Mouse (Mus musculus) 3T3-L1 (cell line): Measurements from ENCODE around the gene Tspear.

ENCODE experiments used
- DNase-seq: peaks from one replicate; pipeline ENCODE4 v3.0.0-alpha.2; 2015; ENCODE audit warnings: low read depth, low spot score

Tspear gene

GRCm38 (mm10) chr10:77867546-77867945, 181.2 kb downstream of the Tspear start:
- peak; percentile 5 for DNase-seq

- DNase-seq = no peak
These were observed 183.3 kb downstream of the Tspear start for GRCm38 (mm10) chr10:77869651-77870050.

DNA sequence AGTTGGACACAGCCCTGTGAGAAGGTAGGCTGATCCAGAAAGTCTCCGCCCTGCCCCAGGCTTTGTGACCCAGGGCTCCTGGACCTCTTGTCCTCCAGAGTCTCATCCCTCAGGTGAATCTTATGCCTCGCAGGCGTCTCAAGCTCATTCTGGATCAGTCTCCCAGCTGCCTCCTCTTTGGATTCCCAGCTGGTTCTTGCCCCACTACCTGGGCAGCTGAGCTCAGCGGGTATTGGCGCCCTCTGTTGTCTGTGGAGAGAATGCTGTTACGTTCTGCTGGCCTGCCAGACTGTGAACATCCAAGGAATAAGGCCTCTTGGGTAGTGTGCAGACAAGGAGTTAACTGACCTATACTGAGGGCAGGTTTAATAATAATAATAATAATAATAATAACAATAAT, 192.6 kb downstream of the Tspear start:
- DNase-seq = no peak

DNA sequence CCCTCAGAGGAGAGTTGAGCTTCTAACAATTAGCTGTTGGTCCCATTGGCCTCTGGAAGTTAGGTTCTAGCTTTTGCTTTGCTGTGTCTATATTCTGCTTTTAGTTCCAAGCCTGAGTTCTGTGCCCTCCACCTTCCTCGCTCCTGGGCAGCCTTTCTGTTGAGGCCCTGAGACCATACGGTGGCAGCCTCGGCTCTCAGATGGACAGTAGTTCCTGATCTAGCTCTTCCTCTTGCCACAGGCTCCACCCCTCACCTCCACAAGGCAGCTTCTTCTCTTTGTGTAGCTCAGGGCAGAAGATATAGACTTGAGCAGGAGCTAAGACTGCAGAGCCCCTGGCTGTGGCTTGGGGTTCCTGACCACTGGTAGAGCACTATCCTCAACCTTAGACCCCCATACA, 193.9 kb downstream of the Tspear start:
- no peak for DNase-seq

DNA sequence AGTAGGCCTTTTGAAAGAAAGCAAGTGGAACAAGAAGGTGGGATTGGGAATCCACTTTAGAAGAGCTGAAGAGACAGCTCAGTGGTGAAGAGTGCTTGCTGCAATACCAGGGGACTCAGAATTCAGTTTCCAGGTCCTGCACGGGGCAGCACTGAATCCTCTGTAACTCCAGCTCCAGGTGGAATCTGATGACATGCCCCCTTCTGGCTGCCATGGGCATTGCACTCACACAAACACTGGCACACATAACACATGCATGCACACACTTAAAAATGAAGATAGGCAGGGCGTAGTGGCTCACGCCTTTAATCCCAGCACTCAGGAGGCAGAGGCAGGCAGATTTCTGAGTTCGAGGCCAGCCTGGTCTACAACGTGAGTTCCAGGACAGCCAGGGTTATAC, 196.2 kb downstream of the Tspear start:
- DNase-seq = peak; percentile 4

DNA sequence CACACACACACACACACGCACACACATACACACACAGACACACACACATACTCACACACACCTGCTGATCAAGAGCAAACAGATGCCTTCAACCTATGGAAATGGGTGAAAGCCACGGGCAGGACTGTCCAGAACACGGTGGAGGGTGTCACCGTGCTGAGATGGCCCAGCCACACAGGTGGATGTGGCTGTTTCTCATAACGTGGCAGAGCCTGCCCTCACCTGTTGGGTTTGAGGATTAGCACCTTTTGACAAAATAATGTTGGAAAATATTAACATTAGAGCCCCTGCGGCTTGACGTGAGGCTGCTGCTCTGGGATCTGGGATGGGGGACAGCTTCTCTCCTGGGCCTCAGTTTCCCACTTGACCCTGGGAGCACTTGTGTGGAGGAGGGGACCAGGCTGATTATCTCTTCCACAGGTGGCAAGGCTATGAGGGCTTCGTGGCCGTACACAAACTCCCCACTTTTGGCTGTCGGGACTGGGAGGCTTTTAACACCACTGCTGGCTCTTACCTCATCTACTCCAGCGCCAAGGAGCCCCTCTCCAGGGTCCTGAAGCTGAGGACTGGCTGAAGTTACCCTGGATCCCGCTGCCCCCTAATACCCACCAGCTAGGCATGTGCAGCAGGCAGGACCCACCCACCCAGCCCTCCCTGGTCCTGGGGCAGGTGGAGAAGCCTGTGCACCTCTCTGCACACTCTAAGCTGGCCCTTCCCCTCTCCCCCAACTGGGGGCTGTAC, 199.8 kb downstream of the Tspear start:
- DNase-seq = no peak

- DNase-seq = no peak
These were observed 204.7 kb downstream of the Tspear start for GRCm38 (mm10) chr10:77890987-77891565.

- DNase-seq = no peak
These were observed 209.2 kb downstream of the Tspear start for GRCm38 (mm10) chr10:77895562-77895961.

- DNase-seq = no peak
These were observed 213.8 kb downstream of the Tspear start for GRCm38 (mm10) chr10:77900126-77900525.

DNA sequence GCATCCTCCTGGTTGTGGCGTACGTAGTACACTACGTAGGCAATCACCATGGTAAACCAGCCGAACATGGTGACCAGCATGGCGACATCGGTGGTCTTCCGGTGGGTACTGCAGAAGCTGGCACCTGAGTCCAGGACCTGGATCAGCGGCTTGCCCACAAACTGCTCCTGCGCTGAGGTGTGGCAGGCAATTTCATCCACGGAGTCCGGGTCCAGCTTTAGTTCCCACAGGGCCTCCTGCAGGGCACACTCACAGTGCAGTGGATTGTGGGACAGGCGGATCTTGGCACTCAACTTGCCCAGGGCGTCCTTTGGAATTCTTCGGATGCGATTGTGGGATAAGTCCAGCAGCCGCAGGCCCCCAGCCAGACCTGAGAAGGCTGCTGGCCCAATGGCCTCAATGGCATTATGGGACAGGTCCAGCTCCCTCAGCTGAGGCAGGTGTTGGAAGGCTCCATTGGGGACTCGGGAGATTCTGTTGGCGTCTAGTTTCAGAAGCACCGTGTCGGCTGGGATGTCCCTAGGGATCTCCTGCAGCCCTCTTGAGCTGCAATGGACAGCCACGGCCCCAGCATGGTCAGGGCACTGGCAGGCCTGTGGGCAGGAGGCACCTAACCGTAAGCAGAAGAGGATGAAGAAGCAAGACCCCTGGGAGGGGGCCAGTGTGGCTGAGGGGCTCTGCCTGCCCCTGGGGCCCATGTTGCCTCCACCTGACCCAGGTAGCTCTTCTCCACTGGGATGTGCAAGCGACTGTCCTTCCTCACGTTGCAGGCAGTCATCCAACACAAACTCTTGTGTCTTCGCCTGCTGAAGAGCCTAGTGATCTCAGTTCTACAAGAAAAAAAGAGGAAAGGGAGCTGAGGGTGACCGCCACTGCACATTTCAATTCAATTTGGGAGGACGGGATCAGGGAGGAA, 214.8 kb downstream of the Tspear start:
- DNase-seq = no peak

GRCm38 (mm10) chr10:77901871-77902210, 215.5 kb downstream of the Tspear start:
- DNase-seq = no peak

GRCm38 (mm10) chr10:77902211-77902893, 216.0 kb downstream of the Tspear start, which contains the start of gene Lrrc3:
Gene Lrrc3 (minus strand): TSS chr10:77902536.
- no peak for DNase-seq

GRCm38 (mm10) chr10:77902894-77903715, 216.7 kb downstream of the Tspear start:
- DNase-seq = no peak

DNA sequence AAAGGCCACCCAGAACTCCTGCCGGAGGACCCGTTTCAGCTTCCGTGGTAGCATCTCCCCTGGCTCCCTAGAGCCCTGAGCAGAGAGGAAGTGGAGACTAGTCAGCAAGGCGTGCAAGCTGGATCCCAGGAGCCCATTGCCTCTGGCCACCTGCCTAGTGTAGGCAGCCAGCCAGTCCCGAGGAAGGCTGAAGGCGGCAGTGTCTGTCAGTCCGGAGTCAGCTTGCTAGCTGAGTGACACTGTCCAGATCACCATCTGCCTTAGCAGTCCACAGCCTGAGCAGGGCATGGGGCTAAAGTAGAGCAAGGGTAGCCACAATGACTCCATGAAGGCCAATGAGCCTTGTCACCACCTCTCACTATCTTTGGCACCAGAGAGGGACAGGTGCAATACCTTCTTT, 226.2 kb downstream of the Tspear start:
- no peak for DNase-seq

DNA sequence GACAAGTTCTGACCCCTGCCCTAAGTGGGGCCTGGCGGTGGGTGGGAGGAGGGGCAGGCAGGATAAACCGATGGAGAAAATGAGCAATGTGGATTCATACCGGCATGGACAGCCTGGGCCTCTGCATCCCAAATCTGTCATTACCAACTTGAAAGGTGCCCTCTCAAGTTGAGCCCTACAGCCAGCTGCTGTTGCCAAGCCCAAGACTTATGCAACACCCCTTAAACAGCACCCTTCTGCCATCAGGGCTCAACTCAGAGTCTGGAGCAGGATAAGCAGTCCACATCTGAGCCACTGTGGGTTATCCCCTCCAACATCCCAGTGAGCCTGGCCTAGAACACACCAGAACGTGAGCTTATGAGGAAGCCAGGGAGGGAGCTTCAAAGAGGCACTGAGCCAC, 226.9 kb downstream of the Tspear start:
- DNase-seq = no peak

DNA sequence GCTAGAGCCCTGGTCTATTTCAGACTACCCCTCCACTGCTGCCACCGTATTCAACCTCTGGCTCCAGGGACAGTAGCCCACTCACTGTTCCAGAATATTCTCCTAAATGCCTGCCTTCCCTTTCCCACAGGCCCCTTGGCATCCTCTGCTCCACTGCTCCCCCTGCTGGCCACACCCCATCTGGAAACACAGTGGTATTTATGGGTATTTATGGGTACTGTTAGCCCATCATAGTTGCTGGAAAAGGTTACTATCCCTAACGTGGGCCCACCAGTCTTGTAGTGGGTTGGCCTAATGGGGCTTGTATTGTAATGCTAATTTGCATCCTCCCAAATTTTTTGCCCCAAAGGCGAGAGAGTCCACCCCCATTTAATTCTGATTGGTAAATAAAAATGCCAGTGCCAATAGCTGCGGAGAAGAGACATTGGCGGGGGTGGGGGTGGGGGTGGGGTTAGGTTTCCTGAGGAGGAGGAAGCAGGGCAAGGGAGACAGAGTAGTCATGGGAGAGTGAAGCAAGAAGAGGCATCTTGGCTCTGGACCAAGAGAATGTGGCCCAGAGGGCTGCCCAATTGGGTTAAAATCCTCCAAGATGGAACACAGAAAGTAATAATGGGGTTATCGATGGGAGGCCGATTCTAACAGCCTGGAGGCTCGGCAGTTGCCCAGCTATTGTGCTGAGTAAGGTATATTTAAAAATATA, 230.4 kb downstream of the Tspear start:
- DNase-seq = peak; percentile 55

DNA sequence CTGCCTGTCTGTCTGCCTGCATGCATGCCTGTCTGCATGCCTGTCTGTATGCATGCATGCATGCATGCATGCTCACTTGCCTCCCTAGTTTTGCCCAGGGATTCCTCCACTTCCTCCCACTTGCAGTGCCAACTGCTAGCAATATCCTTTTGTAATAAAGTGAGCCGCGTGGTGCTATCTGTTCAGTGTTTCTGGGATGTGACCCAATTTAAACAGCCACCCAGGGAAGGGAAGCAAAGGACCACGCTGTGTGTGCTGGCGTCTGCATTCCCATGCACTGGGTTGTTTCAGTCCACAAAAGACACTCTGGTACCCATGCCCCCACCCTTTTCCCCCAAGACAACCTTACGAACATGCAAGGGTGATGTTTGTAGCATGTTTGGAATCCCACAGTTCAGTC, 234.6 kb downstream of the Tspear start:
- no peak for DNase-seq

DNA sequence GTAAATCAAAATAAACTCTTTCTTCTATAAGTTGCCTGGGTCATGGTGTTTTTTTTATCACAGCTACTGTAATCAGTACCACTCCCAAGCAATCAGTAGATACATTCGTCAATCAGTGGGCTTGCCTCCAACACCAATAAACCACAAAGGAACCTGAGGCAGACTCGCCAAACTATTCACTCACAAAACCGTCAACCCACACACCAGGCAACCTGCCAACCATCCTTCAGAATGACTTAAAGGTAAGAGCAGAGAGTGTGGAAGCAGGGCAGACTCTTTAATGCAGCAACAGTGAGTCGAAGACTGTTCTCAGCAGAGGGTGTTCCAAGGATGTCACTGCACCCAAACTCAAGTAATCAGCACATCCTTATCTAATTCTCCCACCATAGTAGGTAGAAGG, 236.3 kb downstream of the Tspear start:
- peak; percentile 9 for DNase-seq

GRCm38 (mm10) chr10:77926140-77926539, 239.8 kb downstream of the Tspear start:
- peak; percentile 58 for DNase-seq

DNA sequence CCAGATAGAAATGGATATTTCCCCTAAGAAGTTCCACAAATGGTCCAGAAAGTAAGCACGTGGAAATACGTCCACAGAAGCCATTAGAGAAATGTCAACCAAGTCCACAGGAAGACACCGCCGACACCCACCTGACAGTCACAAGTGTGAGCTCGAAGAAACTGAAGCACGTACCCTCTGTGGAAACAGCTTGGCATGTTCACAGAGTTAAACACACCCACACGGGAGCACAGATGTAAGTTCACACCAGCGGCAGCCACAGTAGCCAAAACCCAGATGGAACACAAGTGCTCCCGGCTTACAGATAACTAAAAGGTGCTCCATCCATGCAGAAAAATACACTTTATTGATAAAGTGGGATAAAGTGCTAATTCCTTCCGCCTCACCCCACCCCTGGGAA, 241.0 kb downstream of the Tspear start:
- no peak for DNase-seq
